Mouse (Mus musculus) urinary bladder, adult 18-20 months (tissue): Measurements from ENCODE around the gene Tmem179.
A peak's percentile ranks its signal among the peaks of the same experiment; 100 is the strongest.

Experiments used
- DNase-seq, 2 experiments: peaks; one replicate each; pipeline ENCODE4 v3.0.0; 2022; ENCODE audit warnings: low spot score in 2 of 2, mixed read lengths in 2 of 2

Gene Tmem179

DNA sequence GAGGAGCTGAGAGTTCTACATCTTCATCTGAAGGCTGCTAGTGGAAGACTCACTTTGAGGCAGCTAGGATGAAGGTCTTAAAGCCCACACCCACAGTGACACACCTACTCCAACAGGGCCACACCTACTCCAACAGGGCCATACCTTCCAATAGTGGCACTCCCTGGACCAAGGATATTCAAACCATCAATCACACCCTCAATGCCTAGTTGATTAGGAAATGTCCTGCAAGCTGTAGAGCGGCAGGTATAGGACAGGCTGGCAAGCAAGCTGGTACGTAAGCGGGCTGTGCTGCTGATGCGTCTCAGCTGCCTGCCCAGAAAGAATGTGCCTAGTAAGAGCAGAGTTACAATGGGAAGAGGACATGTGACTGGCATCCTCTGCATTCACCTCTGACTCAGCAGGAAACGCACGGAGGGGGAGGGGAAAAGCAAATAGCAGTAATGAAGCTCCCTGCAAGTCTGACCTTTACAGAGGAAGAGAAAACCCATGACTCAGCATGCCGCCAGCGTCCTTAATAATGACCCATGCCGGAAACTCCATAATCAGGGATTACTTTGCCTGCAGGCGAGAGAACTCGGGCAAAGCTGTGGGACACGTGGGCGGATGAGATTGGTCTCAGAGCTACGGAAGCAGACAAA lies at the start of gene Tmem179:
Tmem179 (minus strand) TSS at position 51 of the 641 bp plus-strand sequence.
- peak; percentile 52 to 68 for DNase-seq

DNA sequence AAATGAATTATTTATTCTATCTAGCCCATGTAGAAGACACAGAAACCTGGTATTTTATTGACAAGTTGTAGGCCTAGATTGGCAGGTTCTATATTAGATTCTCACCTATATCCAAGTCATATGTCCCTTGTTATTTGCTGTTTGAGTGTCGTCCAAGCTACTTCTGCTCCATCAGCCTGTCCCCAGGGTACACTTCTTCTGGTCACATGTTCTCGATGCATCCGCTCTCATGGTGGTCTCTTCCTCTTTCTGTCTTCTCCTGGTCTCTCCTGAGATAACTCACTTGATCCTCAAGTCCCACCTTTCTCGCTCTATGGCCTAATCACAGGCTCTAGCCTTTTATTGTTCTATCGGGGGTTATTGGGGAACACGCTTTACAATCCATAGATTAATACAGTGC lies 46.5 kb upstream of the Tmem179 start:
- no peak for DNase-seq

DNA sequence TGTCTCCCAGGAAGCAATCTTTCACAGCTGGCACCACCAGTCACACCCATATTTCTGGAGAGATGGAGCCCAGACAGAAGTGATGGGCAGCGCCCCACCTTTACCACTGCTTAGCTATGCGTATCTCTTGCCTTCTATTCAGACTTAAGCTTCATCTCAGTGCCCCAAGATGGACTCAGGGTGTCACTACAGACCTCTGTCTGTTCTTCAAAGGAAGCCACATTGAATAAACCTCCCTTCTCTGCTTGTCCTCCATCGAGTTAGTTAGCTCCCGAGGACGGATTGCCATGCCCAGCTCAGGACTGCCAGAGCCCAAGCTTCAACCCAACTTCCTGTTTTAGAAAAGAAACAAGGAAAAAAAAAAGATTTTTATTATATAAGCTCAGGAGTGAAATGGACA lies 45.9 kb upstream of the Tmem179 start:
- DNase-seq: no peak

DNA sequence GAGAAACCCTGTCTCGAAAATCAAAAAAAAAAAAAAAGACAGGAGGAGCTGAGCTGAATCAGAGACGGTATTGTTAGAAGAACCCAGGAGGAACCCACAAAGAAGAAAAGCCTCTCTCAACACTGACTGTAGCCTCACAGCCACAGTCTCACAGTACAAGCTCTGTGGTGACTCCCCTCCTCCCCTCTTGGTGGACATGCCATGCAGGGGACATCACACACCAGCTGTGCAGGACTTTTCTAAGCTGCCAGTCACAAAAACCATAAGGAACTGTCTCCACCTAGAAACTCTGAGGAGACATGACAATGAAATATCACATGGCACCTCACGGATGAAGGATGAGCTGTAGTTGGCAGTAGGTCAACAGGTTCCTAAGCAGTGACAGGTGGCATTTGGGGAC lies 44.6 kb upstream of the Tmem179 start:
- DNase-seq: no peak

DNA sequence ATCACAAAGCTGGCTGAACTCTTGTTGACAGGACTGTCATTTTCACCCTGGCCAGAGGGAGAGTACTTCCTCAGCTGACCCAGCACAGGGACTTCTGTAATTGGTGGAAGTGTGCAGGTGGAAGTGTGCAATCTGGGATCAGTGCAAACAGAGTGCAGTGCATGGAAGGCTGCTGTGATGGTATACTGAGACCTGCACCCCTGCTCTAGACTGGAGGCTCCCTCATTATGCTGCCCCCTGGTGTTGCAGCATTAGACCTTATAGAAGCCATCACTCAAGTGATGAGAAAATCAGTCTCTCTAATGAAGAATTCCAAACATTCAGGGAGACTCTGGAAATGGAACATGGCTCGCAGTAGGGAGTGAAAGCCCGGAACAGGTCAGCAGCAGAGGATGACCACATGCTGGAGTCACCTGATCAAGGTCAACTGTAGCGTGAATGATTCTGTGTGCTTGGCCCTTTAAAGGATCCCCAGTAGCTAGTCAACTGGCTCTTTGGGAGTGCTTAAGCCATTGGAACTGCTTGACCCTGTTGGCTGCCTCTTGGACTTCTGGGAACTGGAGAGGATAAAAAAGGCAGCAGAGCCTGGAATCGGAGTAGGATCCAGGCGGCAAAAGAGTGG lies 43.7 kb upstream of the Tmem179 start:
- no peak for DNase-seq

DNA sequence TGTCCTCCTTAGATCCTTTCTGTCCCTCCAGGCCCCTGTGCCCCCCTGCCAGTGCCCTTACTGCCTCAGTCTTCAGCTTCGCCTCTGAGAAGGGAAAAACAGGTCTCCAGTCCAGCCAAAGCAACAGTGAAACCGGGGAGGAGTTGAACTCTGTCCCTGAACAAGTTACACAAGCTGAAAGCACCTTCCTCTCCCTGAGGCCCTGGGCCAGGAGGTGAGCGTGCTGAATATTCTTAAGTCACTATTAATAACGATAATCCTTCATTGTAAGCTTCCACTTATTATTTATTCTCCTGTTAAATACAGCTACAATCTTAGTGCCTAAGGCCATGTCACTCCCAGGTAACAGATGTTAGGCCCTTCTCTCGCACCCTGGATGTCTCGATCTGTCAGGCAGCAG lies 43.1 kb upstream of the Tmem179 start:
- DNase-seq: no peak

DNA sequence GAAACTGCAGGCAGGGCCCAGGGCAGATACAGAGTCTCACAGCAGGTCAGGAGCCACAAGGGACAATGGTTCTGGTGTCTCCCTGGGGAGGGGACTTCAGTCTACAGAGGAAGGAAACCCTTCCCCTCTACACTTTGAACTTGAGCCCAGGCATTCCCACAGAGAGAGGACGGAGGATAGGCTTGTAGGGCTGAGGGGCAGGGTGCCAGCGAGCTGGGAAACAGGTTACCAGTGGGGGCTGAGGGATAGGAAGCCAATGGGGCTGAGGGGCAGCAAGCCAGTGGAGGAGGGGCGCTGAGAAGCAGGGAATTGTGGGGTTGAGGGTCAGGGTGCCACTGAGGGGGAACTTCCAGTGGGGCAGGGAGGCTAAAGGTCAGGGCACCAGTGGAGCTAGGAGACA lies 42.7 kb upstream of the Tmem179 start:
- no peak for DNase-seq

DNA sequence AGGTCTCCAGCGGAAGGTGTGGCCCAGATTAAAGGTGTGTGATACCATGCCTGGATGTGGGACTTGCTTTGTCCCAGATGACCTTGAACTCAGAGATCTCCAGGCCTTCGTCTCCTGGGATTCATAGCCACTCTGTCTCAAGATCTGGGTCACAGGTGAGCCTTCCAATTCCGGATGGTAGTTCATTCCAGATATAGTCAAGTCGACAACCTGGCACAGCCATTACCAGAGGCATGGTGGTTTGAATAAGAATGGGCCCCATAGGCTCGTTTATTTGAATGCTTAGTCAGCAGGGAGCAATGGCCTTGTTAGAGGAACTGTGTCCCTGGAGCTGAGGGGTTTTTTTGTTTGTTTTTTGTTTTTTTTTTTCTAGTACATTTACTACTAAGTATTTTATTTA lies 40.7 kb upstream of the Tmem179 start:
- no peak for DNase-seq

DNA sequence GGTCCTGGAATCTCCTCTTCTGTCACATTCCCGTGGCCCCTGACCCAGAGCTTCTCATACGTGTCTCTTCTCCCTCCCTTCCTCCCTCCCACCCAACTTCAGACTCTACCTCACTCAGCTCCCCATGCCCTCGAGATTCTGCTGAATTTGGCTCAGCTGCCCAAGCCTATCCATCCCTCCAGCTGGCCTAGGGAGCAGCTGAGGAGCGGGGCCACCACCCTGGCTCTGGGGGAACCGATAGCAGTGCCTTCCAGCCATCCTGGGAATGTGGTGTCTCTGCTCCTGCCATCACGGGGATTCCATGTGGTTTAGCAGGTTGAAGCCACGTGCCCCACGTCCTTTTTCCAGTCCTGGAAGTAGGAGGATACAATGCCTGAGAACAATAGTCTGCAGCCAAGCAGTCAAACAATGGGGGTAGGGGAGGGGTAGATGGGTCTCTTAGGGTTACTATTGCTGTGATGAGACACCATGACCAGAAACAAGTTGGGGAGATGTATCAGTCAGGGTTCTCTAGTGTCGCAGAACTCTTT lies 40.0 kb upstream of the Tmem179 start:
- no peak for DNase-seq

DNA sequence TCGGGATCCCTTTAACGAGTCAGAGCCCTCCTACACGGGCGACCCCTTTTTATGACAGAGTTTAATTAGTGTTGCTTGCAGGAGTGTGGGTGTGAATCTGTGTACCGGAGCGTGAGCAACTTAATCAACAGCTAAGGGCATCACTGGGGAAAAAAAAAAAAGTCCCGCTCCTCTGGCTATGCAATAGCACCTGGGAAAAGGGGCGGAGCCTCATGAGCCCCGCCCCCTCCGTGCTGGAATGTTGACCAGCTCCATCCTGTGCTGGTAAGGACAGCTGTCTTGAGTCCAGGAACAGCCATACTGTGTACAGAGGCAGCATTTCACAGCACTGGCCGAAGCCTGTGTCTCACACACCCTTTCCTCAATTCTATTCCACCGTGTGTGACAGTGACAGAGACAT lies 38.4 kb upstream of the Tmem179 start:
- no peak for DNase-seq

DNA sequence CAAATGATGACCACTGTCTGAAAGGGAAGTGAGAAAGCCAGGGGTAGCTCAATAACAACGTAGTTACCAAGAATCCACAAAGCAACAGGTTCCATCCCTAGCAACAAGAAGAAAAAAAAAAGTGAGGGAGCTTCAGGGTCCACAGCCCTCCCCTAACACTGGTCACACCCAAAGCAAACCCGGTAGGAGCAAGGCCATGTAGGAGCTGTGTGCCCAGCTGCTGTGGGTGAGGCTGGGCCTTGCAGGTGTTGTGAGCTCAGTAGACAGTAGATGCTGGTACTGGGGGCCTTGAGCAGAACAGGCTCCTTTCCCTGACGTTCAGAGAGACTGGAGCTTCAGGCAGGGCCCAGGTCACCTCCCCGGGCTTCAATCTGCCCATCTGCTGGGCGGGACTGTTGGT lies 36.0 kb upstream of the Tmem179 start:
- DNase-seq: no peak

DNA sequence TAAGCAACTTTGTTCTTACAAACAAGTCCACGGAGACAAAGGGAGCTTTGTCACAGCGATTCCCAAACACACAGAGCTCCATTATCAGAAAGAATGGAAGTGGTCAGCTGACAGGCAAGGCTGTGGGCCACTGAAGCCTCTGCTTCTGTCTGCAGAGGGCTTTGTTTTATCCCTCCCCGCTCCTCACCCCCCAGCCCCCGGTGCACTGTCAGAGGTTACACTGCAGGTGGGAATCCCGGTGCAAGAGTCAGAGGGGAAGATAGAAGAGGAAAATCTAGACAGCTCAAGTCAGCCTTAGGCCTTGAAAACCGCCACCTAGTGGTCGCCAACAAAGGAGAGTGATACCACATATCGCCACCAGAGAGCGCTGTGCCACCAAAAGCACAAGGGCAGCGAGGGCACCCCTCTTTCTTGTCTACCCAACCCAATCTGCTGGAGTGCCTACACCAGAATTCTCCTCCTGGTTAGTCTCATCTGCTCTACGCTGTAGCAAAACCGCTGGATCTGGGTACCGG lies 35.4 kb upstream of the Tmem179 start:
- peak; percentile 79 to 87 for DNase-seq

DNA sequence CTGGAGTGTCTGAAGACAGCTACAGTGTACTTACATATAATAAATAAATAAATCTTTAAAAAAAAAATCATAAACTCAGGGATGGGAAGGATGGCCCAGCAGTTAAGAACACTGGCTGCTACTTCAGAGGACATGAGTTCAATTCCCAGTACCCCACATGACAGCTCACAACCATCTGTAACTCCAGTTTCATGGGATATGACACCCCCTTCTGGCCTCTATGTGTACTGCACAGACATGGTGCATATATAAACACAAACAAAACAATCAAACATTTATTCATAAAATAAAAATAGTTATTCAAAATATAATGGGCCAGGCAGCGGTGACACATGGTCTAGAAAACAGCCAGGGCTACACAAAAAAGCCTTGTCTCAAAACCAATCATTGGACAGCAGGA lies 32.7 kb upstream of the Tmem179 start:
- DNase-seq: no peak

DNA sequence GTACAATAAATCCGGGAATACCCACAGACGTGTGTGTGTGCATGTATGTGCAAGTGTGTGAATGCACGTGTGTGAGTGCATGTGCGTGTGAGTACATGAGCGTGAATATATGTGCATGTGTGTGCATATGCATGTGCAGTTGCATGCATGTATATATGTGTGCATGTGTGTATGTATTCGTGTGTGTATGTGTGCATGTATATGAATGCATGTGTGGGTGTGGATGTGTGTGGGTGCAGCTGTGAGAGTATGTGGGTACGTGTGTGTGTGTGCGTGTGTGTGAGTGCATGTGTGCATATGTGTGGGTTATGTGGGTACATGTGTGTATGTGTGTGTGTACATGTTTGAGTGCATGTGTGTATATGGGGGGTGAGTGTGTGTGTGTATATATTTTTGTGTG lies 29.6 kb upstream of the Tmem179 start:
- no peak for DNase-seq

DNA sequence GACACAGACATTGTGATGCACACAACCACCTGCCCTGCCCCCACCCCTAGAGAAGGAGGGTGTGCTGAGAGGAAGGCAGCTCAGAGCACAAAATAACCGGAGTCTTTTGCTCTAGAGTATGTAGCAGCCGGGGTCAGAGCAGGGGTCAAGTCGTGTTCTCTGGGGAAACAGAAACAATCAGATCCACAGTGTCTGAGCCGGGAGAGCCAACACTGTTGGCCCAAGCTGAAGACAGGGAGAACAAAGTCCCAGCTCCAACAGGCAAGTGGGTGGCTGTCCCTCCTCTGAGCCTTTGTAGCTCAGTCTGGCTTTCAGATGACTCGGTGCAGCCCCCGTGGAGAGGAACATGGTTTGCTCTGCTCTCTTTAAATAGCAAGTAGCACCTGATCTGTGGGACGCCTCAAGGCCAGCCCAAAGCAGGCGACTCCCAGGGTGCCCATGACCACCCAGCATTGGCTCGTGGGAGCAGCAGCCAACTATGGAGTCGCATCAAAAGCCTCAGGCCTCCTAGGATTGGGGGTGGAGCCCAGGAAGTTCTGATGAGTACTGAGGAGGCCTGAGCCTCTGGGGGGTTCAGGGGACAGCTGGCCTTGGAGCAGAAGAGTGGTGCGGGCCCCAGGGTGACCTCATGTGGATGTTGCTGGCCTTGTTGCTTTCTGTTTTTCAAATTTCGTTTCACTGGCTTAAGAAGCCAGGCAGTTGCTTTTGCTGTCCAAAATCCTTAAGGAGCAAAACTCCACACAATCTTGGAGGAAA lies 28.6 kb upstream of the Tmem179 start:
- DNase-seq: no peak

DNA sequence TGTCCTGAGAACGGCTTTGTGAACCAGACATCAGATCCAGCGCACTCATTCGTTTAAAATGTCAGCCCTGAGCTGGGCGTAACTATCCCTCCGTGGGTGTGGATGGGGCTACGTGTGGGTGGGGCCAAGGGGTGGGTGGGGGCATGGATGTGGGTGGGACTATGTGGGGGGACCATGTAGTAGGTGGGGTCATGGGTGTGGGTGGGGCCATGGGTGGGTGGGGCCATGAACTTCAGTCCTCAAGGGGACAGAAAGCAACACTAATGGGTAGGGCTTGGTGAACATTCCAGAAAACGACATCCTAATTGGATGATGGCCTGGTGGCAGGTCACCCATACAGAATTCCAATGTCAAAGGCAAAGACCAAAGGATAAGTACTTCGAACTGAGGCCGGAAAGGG lies 27.4 kb upstream of the Tmem179 start:
- DNase-seq: no peak

DNA sequence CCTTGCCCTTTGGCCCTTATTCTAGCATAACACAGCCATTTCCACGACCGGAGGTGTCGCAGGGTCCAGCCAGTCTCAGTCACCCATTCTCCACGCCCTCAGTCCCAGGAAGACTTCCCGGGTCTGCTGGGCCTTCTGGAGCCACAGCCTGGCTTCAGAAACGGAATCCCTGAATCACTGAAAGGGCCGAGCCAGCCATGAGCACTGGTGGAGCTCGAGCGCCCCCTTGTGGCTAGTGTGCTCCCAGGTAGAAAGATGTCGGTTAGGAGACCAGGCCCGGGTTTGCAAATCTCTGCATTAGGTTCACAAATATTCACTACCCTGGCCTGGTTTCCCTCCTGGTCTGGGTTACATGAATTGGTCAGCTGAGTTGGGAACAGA lies 26.4 kb upstream of the Tmem179 start:
- peak; percentile 79 to 87 for DNase-seq

DNA sequence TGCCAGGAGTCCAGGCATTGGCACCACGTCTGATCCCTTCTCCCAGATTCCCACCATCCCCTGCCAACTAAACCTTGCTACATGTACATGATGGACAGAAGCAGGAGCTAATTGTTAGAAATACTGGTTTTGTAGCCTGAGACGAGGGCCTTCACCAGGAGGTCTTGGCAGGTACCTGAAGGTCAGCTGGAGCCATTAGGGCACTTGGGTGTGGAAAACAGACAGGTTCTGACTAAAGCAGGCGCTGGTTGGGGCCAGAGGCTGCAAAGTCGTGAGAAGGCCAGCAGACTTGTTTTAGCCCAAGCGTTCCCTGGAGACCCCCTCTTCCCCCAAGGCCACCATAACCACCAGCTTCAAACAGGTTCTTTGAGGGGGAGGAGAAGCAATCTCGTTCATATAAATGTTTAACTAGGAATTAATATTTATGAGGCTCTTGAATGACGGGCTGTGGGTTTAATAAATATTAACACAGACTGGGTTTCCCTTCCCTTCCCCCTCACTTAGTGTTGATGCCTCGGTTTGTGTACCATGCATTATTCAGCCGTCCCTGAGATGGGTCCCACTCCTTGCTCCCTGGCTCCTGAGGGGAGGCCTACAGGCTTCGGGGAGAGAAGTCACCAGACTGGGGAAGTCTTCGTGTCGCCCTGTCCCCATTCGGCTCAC lies 25.8 kb upstream of the Tmem179 start:
- DNase-seq: no peak

DNA sequence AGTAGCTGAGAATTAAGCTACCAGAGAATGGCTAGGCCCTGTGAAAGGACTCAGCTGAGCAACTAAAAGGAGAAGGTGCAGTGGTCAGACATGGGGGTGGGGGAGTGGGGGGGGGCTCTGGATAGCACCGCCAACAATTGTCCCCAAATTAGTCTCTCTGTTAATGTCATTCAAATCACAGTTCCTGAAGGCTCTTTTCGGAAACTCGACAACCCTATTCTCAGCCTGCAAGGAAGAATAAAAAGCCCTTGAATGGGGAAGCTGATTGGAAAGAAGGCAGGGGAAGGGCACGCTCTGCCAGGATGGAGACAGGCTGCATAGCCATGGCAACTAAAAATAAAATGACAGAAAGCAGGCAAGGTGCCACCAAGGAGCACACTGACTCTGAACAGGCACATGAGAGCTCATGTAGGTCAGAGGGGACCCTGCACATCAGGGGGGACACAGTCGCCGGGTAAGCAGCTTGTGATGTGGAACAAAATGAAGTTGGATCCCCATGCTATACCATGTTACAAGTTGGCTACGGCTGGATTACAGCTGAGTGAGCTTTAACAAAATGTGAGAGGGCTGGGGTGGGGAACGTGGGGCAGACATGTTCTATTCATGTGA lies 25.0 kb upstream of the Tmem179 start:
- no peak for DNase-seq

DNA sequence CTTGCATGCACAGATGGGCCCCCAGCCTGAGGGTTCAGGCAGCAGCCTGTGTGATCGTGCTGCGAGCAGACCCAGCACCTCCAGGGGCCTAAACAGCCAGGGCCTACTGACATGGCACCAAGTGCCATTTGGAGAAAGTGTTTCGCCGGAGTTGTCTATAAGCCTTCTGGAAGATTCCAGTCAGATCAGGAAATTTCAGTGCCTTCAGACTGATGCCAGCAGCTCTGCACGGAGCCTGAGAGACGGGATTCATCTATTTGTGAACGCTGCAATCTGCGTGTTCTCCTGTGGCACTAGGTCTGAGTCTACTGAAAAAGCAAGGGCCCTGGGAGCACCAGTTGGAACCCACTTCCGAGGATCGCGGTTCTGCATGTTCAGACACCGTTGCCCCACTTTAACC lies 23.8 kb upstream of the Tmem179 start:
- no peak for DNase-seq

DNA sequence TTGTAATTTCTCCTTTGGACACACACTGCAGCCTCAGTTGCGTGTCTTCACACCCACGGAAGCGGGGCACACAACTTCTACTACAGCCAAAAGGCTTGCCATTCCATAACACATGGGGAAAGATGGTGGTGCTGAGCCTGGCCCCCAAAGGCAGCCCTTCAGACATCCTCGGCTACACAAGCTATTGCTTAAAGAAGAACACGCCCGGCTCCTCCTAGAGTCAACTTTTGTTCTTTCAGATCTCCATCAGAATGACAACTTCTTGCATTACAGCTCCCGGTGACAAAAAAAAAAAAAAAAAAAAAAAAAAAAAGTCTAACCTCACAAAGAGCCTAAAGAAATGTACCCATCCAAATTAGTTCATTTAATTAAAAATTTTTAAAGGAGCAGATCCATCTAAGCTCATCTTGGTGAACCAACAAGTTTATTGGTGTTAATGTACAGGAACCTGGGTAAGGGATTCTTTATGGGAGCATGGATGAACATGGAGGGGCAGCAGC lies 23.0 kb upstream of the Tmem179 start:
- no peak for DNase-seq

DNA sequence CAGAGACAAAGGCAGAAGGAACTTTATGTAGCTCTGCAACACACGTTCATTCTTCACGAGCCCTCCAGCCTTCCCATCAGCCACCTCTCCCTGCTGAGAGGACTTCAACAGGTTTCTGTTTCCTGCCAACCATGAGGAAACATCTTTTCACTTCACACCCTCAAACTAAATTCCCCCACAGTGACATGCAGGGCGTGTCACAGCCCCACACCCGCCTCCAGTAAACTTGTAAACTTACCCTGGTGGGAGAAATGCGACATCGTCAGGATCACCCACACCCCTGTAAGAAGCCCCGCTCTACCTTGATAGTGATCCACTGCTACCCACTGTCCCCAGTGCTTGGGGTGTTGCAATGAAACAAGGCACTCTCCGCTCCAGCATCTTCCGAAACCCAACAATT lies 21.8 kb upstream of the Tmem179 start:
- DNase-seq: no peak
